Mouse (Mus musculus): ENCODE results near the gene Tmem175.
A peak's percentile ranks its signal among the peaks of the same experiment; 100 is the strongest.

Tmem175 gene

DNA sequence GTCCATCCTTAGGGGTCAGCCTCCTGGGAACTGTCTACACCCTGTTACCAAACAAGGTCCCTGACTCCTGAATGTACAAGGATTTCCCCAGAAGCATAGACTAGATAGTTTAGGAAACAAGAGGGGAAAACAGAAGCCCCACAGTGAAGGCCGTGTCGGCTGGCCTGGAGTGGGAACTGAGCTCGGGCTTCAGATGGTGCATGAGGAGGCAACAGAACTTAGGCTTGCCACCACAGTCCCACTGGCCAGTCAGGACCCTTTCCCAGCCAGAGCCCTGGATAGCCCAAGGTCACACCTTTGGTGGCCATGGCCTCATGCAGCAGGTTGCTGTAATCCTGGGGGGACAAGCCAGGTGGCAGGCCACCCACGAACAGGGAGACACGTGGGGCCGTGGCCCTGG is 23.8 kb downstream of the Tmem175 start:
- peak in 1 of 2 experiments; percentile 3 for DNase-seq (ENCODE audit: low spot score in 2 of 2)

DNA sequence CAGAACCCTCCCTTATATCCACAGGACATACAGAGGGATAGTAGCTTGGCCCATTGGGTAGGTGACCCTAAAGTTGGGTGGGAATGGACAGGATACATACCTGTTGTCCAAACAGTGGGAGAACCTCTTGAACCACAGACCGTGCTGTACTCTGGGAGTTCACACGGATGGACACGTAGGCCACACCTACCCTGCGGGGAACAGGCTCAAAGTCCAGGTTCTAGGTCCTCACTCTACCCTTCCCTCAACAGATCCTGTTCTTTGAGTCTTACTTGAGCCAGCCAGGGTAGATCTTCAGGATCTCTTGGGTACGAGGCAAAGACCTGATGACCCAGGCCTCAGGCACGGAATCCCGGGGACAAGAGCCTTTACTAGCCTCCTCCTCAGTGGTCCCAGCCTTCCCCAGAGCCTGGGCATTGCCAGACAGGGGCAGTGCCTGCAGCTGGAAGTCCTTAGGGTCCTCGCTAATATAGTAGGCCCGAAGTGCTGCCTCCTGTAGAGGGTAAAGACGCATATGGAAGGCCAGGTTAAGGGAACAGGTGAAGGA is 24.9 kb downstream of the Tmem175 start:
- DNase-seq (ENCODE audit: low spot score in 2 of 2), result peak in 1 of 2 experiments; percentile 1

- no peak for DNase-seq (ENCODE audit: low spot score in 2 of 2)
Observed at GRCm38 (mm10) chr5:108655381-108655780, 25.8 kb downstream of the Tmem175 start.

DNA sequence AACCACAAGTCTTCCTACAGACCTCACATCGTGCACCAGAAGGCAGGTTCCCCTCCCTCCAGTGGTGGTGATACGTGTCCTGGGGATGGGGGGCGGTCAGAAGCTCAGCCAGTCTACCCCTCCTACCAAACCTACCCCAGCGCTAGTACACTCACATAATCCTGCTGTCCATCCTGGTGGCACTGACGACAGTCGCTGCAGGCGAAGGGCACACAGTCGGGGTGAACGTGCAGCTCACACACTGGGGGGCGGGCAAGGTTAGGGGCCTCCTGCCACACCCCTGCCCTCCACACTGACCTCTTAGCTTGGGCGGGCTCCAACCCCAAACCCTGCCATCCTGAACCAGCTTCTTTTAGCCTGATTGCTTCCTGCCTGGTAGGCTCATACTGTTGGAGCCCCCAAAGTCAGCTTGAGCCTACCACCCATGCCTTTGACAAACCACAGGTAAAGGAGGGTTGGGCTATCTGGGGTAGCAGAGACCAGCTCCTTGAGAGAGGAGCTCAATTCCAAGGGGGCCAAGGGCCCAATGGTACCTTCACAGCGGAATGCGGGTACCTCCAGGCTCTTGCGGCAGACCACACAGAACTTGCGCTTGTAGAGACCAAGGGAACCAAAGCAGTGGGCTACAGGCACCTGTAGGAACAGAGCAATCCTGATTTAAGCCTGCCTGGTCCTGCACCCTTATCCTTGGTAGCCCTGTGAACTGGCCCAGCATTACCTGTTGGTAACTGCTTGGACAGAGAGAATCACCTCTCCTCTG is 26.5 kb downstream of the Tmem175 start:
- no peak for DNase-seq (ENCODE audit: low spot score in 2 of 2)

DNA sequence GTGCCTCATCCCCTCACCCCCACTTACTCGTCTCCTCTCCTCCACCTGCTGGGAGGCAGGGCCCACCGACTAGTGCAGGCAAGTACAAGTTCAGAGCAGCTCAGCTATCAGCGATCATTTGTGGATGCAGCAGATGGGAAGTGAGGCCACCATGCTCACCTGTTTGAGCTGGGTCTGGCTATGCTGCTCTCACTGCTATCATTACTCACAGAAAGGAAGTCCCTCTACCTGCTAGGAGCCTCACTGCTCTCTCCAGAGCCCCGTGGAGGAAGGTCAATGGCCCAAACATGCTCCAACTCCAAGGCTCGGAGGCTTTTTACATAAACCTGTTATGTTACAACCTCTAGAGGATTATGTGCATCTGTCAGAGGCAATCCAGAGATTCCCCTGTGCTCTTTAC is 27.8 kb downstream of the Tmem175 start:
- no peak for DNase-seq (ENCODE audit: low spot score in 2 of 2)

DNA sequence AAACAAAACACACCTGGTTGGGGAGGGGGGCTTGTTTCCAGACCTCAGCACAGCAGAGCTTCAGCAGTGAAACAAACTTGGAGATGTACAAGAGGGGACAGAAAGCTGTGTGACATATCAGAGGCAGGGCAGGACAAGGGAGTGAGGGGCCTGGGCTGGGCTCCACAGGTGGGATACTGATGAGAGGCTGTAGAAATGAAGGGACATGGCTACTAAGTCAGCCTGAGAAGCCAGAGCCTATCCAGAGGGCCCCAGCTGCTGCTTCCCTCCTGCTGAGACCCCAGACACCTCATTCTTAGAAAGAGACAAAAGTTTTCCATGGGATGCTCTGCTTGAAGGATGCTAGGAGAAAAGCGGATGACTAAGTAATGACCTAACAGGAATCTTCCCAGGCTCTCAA is 29.0 kb downstream of the Tmem175 start:
- no peak for DNase-seq (ENCODE audit: low spot score in 2 of 2)

DNA sequence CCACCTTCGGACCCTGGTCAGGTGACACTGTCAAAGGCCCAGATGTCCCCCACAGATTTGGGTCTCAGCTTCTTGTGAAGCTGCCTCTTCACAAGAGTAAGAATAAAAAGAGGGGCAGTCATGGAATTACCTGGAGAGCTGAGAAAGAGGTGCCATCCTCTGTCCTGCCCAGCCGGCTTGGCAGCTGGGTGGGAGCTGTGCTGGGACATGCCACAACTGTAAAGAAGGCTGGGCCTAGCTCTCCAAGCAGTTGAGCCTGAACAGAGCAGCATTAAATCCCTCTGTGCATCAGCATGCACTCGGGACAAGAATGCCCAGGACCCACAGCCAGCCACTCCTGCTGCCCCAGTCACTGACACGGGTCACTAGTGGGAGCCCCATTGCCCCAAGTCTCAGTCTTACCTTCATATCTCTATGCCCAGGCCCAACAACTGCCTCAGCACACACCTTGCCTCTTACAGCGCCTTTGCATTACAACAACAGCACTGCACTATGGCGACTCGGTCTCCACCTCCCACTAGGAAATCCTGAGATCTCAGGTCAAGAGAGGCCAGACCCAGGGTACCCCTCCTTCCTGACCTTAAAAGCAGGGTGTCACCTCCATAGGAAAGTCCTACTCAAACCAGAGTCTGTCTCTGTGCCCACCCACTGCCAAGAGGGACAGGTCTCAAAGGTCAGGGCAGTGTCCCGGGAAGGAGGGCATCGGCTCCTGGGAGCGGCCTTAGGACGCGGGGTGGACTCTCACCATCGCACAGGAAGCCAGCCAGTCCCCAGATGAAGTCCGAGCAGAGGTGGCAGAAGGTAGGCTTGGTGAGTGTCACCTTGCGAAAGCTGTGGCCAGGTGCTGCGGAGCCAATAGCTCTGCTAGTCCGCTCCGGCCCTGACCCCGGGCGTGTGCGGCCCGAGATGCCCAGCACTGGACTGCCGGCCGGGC is 30.4 kb downstream of the Tmem175 start, which contains the start of gene Idua:
TSS of gene Idua (plus strand) at position 634 of the 934 bp plus-strand sequence.
- peak in 1 of 2 experiments; percentile 18 for DNase-seq (ENCODE audit: low spot score in 2 of 2)

GRCm38 (mm10) chr5:108660632-108661268 is 31.2 kb downstream of the Tmem175 start:
- peak; percentile 78 to 89 for DNase-seq (ENCODE audit: low spot score in 2 of 2)

- no peak for DNase-seq (ENCODE audit: low spot score in 2 of 2)
Observed at GRCm38 (mm10) chr5:108662772-108663171, 33.2 kb downstream of the Tmem175 start.

DNA sequence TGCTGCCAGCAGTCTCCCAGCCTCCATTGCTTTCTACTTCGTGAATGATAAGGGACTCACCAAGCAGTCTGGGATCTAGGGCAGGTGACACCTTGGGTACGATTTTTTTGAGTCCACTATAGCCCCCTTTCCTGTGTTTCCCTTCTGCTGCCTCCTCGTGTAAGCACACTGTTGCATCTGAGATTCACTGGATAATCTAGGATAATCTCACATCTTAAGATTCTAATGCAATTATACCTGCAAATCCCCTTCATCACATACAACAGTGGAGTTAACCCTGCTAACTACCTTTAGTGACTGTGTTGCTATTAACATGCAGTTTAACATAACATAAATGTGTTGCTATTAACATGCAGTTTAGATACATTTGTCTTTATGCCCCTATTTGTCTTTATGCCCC is 35.5 kb downstream of the Tmem175 start:
- DNase-seq (ENCODE audit: low spot score in 2 of 2), result no peak

DNA sequence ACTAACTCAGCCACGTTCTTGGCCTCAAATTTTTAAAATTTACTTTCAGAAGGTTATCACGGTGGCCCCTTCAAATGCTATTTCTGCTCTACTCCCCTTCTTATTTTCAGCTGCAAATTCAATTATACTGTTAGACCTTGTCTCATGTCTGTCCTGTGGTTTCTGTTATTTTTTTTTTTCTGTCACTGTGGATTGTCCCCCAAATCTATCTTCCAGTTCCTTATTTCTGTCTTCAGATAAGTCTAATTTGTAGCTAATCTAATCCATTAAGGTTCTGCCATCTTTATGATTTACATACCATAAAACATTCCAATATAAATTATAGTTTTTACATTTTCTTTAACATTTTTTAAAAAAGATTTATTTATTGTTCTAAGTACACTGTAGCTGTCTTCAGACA is 37.8 kb downstream of the Tmem175 start:
- DNase-seq (ENCODE audit: low spot score in 2 of 2), result no peak

- no peak for DNase-seq (ENCODE audit: low spot score in 2 of 2)
Observed at GRCm38 (mm10) chr5:108668387-108668932, 38.9 kb downstream of the Tmem175 start.

DNA sequence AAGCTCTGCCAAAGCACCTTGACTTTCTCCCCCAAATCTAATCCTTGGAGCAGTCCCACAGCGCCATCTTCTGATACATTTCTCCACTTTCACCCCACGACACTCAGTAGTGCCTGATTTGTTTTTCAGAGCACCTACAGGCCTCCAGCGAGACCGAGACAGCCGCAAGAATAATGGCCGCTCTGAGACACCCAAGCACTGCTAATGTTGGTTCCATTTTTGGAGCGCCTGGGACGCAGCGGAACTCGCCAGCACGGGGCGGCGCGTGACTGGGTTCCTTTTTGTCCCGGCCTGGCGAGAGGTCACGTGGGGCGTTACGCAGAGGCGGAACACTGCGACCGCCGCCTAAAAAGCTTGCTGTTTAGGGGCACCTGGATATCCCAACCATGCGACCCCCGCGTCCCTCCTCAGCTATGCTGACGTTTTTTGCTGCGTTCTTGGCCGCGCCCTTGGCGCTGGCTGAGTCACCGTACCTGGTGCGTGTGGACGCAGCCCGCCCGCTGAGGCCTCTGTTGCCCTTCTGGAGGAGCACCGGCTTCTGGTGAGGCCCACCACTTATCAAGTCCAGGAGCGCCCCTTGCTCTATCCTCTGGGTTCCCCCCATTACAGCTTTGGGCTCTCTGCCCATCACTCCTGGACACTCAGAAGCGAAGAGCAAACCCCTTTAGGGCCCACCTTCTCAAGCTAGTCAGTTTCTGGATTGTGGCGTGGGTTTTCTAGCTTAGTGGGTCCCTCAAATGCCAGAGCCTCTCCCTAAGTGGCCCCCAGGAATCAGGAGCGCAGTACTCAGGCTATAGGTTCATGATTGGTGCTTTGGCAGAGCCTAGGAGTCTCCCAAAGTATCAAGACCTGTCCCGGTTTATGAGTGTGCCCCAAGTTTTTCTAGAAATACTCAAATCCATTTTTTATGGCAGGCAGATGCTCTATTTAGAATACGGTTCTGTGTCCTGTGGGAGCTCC is 39.7 kb downstream of the Tmem175 start, which contains the start of gene Dgkq:
TSS of gene Dgkq (minus strand) at position 696 of the 960 bp plus-strand sequence.
- DNase-seq (ENCODE audit: low spot score in 2 of 2), result peak; percentile 81 to 82

DNA sequence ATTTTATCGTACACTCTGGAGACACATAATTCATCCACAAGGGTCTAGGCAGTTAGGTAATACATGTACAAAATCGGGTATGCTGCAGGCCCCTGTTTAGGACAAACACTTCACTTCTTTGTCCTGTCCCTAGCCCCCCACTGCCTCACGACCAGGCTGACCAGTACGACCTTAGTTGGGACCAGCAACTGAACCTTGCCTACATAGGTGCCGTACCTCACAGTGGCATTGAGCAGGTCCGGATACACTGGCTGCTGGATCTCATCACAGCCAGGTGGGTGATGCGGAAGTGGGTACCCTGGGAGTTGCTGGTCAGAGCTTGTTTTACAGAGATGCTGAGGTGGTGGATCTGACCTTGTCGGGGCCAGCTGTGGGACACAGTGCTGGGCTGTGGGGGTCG is 40.4 kb downstream of the Tmem175 start:
- DNase-seq (ENCODE audit: low spot score in 2 of 2), result no peak

DNA sequence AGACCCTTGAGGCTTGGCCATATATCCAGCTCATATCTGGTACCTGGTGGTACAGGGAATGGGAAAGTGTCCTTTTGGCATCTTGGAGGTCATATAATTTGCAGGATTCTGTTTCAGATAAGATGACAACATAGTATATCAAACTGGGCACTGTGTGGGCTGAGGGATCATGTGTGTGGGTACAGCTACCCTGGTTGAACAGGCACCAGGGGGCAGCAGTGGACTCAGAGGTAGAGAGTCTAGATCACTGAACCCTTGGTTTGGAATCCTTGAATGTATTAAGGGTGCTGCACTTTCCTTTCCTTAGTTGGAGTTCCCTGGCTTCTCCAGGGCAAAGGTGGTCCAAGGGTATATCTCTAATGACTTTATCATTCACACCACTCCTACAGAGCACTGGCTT is 41.2 kb downstream of the Tmem175 start:
- no peak for DNase-seq (ENCODE audit: low spot score in 2 of 2)

- no peak for DNase-seq (ENCODE audit: low spot score in 2 of 2)
Observed at GRCm38 (mm10) chr5:108671757-108672156, 42.2 kb downstream of the Tmem175 start.

DNA sequence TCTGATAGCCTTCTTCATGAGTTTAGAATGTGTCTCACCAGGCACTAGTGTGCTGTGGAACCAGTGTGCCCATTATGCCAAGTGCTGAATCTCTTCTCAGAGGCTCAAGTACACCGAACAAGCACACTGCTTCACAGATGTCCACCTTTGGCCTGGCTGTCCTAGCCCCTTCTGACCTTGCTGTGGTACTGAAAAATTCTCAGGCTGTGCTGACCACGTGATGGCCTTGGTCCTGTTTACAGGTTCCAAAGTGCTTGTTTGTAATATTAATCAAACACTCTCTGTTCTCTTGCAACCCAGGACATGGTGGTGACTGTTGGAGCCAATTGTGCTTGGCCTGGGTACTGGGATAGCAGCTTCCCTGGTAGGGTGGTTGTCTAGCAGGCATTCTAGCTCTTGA is 45.1 kb downstream of the Tmem175 start:
- no peak for DNase-seq (ENCODE audit: low spot score in 2 of 2)

DNA sequence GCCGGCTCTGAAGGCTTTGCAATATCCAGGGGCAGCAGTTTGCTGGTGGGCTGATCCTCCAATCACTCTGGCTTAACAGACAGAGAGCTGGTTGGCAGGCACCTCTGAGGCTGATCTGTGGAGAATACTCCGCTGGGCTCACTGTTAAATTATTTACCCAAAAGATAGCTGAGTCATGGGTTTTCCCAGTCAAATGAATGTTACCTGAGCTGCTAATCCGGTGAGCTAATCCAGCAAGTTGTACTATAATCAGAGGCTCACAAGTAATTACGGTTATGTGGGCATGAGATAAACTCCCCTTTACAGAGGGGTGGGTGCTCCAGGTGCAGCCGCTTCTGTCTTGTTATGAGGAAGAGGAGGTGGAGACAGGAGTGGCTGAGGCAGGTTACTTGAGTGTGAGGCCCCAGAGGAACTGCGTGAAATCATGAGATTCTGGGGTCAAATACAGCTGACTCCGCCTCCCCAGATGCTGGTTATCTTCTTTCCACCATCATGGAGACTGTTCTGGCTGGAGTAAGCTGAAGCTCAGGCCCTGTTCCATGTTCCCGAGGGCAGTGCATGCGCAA is 45.8 kb downstream of the Tmem175 start, which contains the start of gene Slc26a1:
TSS of gene Slc26a1 (minus strand) at position 319 of the 566 bp plus-strand sequence.
- DNase-seq (ENCODE audit: low spot score in 2 of 2), result no peak

DNA sequence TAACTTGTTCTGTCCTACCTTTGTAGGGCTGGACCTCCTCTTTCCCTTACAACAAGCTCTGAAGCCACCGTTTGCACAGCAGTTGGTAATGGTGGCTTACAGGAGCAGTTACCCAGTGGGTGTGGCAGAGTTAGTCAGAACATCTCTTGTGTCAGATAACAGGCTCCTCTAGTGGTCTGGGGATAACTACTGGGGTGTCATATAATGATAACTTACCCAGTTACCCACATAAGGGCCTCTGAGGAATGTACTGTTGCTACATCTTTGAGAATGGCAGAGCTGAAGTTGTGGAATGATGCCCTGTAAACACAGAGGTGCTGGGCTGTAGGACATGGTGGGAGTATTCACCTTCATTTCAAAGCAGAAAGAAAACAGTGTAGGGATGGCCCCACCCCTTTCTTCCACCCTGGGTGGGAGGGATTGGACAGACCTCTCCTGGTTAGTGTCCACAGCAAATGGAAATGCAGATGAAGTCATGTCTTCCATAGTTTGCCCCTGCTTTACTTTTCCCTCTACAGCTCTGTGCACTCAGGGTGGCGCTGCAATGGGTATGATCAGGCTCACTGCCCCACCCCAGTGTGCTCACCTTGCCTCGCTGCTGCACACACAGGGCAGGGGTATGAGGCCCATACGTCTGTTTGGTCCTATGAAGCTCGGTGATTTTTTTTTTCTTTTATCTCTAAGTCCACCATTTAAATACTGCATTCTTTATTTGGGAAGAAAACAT is 47.4 kb downstream of the Tmem175 start:
- peak in 1 of 2 experiments; percentile 31 for DNase-seq (ENCODE audit: low spot score in 2 of 2)
